Mouse (Mus musculus): ENCODE measurements at regions not wholly inside any gene's neighbourhood (a gene's known extent, or its start where the extent isn't known, plus 50 kb on each side); places are given as distances from the start of the nearest gene placed in this dataset.

DNA sequence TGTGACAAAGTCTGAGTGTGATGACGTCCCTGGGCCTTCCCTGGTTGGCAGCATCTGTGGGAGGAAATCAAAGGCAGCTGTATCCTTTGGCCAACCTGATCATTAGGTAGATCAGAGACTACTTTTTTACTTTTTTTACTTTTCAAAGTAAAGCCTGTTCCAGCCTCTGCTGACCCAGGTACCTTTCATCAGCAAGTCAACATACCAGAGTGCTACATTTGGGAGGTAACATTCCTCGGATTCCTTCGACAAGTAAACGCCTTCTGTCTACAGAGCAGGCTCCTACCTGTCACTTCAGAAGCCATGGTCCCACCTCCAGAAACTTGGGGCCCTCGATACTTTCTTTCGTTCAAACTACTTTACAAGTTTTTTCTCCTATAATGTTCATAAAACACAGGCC lies 110.0 kb downstream of the Tmem17 start:
- H3K4me3 ChIP-seq = no peak overlapping the region
- TF ChIP-seq CTCF (IDR thresholded peaks at IDR 0.05) = no peak
- no peak for DNase-seq (ENCODE audit: extremely low spot score in 1 of 2, low spot score in 2 of 2)
- no peak overlapping the region for H3K27ac ChIP-seq
- intact Hi-C loops (cut with DNase I) = no loop called here

- intact Hi-C loops (cut with DNase I) = no loop called here
- Histone ChIP-seq H3K27ac (no peak overlapping the region), H3K4me3 (no peak overlapping the region)
- TF ChIP-seq CTCF (IDR thresholded peaks at IDR 0.05) = no peak
- DNase-seq (ENCODE audit: extremely low spot score in 1 of 2, low spot score in 2 of 2) = no peak
Observed at GRCm38 (mm10) chr11:22622496-22622997, 110.7 kb downstream of the Tmem17 start.

GRCm38 (mm10) chr11:22626407-22626806 lies 114.5 kb downstream of the Tmem17 start:
- no peak for TF ChIP-seq CTCF (IDR thresholded peaks at IDR 0.05)
- intact Hi-C loops (cut with DNase I) = no loop called here
- DNase-seq (ENCODE audit: extremely low spot score in 1 of 2, low spot score in 2 of 2) = no peak

GRCm38 (mm10) chr11:22628497-22628896 lies 116.6 kb downstream of the Tmem17 start:
- no peak overlapping the region for H3K4me3 ChIP-seq
- intact Hi-C loops (cut with DNase I) = no loop called here
- no peak for DNase-seq (ENCODE audit: extremely low spot score in 1 of 2, low spot score in 2 of 2)
- no peak overlapping the region for H3K27ac ChIP-seq
- no peak for TF ChIP-seq CTCF (IDR thresholded peaks at IDR 0.05)

More at GRCm38 (mm10) chr11:22626407-22626806, 114.5 kb downstream of the Tmem17 start:
- H3K27ac ChIP-seq = no peak overlapping the region
- H3K4me3 ChIP-seq = no peak overlapping the region

GRCm38 (mm10) chr11:22628979-22629378 lies 117.1 kb downstream of the Tmem17 start:
- Histone ChIP-seq H3K27ac (no peak overlapping the region), H3K4me3 (no peak overlapping the region)
- intact Hi-C loops (cut with DNase I) = no loop called here
- no peak for TF ChIP-seq CTCF (IDR thresholded peaks at IDR 0.05)
- DNase-seq (ENCODE audit: extremely low spot score in 1 of 2, low spot score in 2 of 2) = no peak

DNA sequence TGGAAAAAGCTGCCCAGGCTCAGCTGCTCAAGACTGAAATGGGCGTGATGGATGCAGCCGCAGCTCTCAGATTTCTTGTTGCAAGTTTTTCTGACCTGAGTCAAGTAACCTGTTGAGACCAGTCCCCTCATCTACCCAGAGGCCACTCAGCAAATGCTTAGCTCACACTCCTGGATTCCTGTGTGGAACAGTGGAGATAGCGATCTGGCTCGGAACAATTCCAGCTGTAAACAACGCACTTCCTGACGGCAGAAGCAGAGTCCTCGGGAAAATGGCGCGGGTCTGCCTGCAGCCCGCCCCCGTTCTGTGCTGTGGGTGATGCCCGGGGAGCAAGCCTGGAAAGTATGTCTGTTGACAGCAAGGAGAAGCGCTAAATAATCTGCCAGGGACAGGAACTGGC lies 117.7 kb downstream of the Tmem17 start:
- DNase-seq (ENCODE audit: extremely low spot score in 1 of 2, low spot score in 2 of 2) = no peak
- intact Hi-C loops (cut with DNase I) = no loop called here
- Histone ChIP-seq H3K27ac (peak overlapping the region; percentile 51; the same call in 1 of the 2 replicates), H3K4me3 (peak overlapping the region; percentile 32)
- no peak for TF ChIP-seq CTCF (IDR thresholded peaks at IDR 0.05)

- Histone ChIP-seq H3K4me3 (peak overlapping the region; percentile 32), H3K27ac (peak overlapping the region; percentile 51; the same call in 1 of the 2 replicates)
- no peak for DNase-seq (ENCODE audit: extremely low spot score in 1 of 2, low spot score in 2 of 2)
- intact Hi-C loops (cut with DNase I) = loop anchor here (2.0 to 5.0 kb wide), 5 partner anchors 197 to 642 kb away; partner anchors contain the start of gene Xpo1
- TF ChIP-seq CTCF (IDR thresholded peaks at IDR 0.05) = no peak
Observed at GRCm38 (mm10) chr11:22629991-22630390, 118.1 kb downstream of the Tmem17 start.

DNA sequence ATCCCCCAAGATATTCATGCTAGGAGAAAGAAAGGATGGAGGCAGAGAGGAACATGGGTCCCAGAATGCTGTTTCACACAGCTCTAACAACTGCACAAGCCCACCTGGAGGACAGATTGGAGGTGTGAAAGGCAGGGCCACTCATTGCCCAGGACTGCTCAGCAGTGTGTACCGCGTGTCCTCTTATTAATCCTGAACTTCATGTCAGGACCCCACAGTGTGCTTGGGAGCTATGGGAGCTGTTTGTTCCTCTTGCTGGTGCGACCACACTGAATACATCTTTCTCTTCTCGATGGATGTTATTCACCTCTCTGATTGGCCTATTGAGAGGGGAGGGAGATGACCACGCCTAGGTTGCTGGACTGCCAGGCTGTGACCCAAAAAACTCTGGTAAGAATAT lies 119.1 kb downstream of the Tmem17 start:
- intact Hi-C loops (cut with DNase I) = loop anchor here (2.0 to 5.0 kb wide), 5 partner anchors 196 to 641 kb away; partner anchors contain the start of gene Xpo1
- no peak for TF ChIP-seq CTCF (IDR thresholded peaks at IDR 0.05)
- Histone ChIP-seq H3K27ac (no peak overlapping the region), H3K4me3 (no peak overlapping the region)
- no peak for DNase-seq (ENCODE audit: extremely low spot score in 1 of 2, low spot score in 2 of 2)

- Histone ChIP-seq H3K27ac (peak overlapping the region; percentile 33; the same call in 1 of the 2 replicates), H3K4me3 (no peak overlapping the region)
- no peak for DNase-seq (ENCODE audit: extremely low spot score in 1 of 2, low spot score in 2 of 2)
- intact Hi-C loops (cut with DNase I) = loop anchor here (1.0 to 5.0 kb wide), 6 partner anchors 196 to 641 kb away; partner anchors contain the start of gene Xpo1
- TF ChIP-seq CTCF (IDR thresholded peaks at IDR 0.05) = peak; percentile 77
Observed at GRCm38 (mm10) chr11:22631606-22632313, 119.9 kb downstream of the Tmem17 start.

- DNase-seq (ENCODE audit: extremely low spot score in 1 of 2, low spot score in 2 of 2) = no peak
- TF ChIP-seq CTCF (IDR thresholded peaks at IDR 0.05) = no peak
- intact Hi-C loops (cut with DNase I) = loop anchor here (1.0 to 5.0 kb wide), 4 partner anchors 195 to 640 kb away; partner anchors contain the start of gene Xpo1
- no peak overlapping the region for H3K4me3 ChIP-seq
- H3K27ac ChIP-seq = no peak overlapping the region; the same call in 1 of the 2 replicates
Observed at GRCm38 (mm10) chr11:22632314-22632700, 120.4 kb downstream of the Tmem17 start.

GRCm38 (mm10) chr11:22632988-22633387 lies 121.1 kb downstream of the Tmem17 start:
- Histone ChIP-seq H3K4me3 (no peak overlapping the region), H3K27ac (no peak overlapping the region)
- no peak for DNase-seq (ENCODE audit: extremely low spot score in 1 of 2, low spot score in 2 of 2)
- intact Hi-C loops (cut with DNase I) = loop anchor here (1.0 to 5.0 kb wide), 4 partner anchors 194 to 639 kb away; partner anchors contain the start of gene Xpo1
- TF ChIP-seq CTCF (IDR thresholded peaks at IDR 0.05) = no peak

GRCm38 (mm10) chr11:22633961-22634360 lies 122.1 kb downstream of the Tmem17 start:
- intact Hi-C loops (cut with DNase I) = loop anchor here (5.0 kb wide), 3 partner anchors 193 to 638 kb away; partner anchors contain the start of gene Xpo1
- no peak overlapping the region for H3K4me3 ChIP-seq
- no peak overlapping the region for H3K27ac ChIP-seq
- DNase-seq (ENCODE audit: extremely low spot score in 1 of 2, low spot score in 2 of 2) = no peak
- TF ChIP-seq CTCF (IDR thresholded peaks at IDR 0.05) = no peak
